Mouse (Mus musculus) telencephalon, adult 2 months (tissue): ENCODE measurements around the gene Gart.
A peak's percentile ranks its signal among the peaks of the same experiment; 100 is the strongest.
"Not testable (repeated sequence)": the region's sequence is repeated elsewhere in the genome, so short reads cannot be mapped to it uniquely, and the experiment has no call there.

Experiments used
- DNase-seq: peaks from one replicate; pipeline ENCODE4 v3.0.0-alpha.2; 2011; ENCODE audit warnings: low read depth, low spot score

Gene Gart

GRCm38 (mm10) chr16:91648220-91648550, 1.4 kb upstream of the Gart start:
- DNase-seq, result no peak

GRCm38 (mm10) chr16:91647461-91648219, 888 bp upstream of the Gart start, which contains the start of gene Son:
Gene Son, plus strand, starts transcription at chr16:91647506.
- peak; percentile 98 for DNase-seq

- DNase-seq, result no peak
Observed at GRCm38 (mm10) chr16:91645995-91646602, 653 bp downstream of the Gart start.

GRCm38 (mm10) chr16:91645420-91645819, 1.3 kb downstream of the Gart start:
- DNase-seq, result not testable (repeated sequence)

- DNase-seq, result no peak
Observed at GRCm38 (mm10) chr16:91644901-91645300, 1.9 kb downstream of the Gart start.

GRCm38 (mm10) chr16:91640171-91640570, 6.6 kb downstream of the Gart start:
- DNase-seq, result no peak

GRCm38 (mm10) chr16:91639636-91640035, 7.1 kb downstream of the Gart start:
- DNase-seq, result peak; percentile 71

GRCm38 (mm10) chr16:91639161-91639560, 7.6 kb downstream of the Gart start:
- no peak for DNase-seq

- no peak for DNase-seq
Observed at GRCm38 (mm10) chr16:91633641-91634040, 13.1 kb downstream of the Gart start.

- no peak for DNase-seq
Observed at GRCm38 (mm10) chr16:91632940-91633339, 13.8 kb downstream of the Gart start.

GRCm38 (mm10) chr16:91632439-91632838, 14.3 kb downstream of the Gart start:
- DNase-seq, result no peak

- DNase-seq, result no peak
Observed at GRCm38 (mm10) chr16:91630584-91630983, 16.2 kb downstream of the Gart start.

- no peak for DNase-seq
Observed at GRCm38 (mm10) chr16:91629749-91630148, 17.0 kb downstream of the Gart start.

GRCm38 (mm10) chr16:91628673-91629072, 18.1 kb downstream of the Gart start:
- no peak for DNase-seq

GRCm38 (mm10) chr16:91627831-91628230, 18.9 kb downstream of the Gart start:
- peak; percentile 35 for DNase-seq

GRCm38 (mm10) chr16:91623074-91623473, 23.7 kb downstream of the Gart start:
- DNase-seq, result no peak

- no peak for DNase-seq
Observed at GRCm38 (mm10) chr16:91620991-91621390, 25.8 kb downstream of the Gart start.

GRCm38 (mm10) chr16:91620185-91620584, 26.6 kb downstream of the Gart start:
- no peak for DNase-seq

GRCm38 (mm10) chr16:91618511-91619501, 27.9 kb downstream of the Gart start, which contains the start of gene Dnajc28:
Gene Dnajc28, minus strand, starts transcription at chr16:91619026.
- peak; percentile 67 for DNase-seq

GRCm38 (mm10) chr16:91614552-91614951, 32.2 kb downstream of the Gart start:
- no peak for DNase-seq

GRCm38 (mm10) chr16:91612525-91612924, 34.2 kb downstream of the Gart start:
- no peak for DNase-seq

- no peak for DNase-seq
Observed at GRCm38 (mm10) chr16:91611248-91611647, 35.5 kb downstream of the Gart start.
